Comparison of ENCODE assay signal across 8 mouse cellular contexts in genomic region chr7:25753076-25753475, GRCm38 (mm10). TPM values are rescaled to one million over a fixed set of nuclear protein-coding genes. Genes with fewer than 3 reads are reported as not detected.
A peak's percentile ranks its signal among the peaks of the same experiment; 100 is the strongest.
DNase-seq lines count a peak whose midpoint lies in the region; ATAC-seq and TF ChIP-seq lines count a peak whose summit lies in the region.

No protein-coding gene starts in this region.

- H3K79me2 ChIP-seq in heart, adult 2 months (replicated peaks; ENCODE audit: control insufficient read depth, insufficient read depth, low read length): peaks cover 5% of the 10 kb centered on the region

- no peak for TF ChIP-seq EP300 in heart, adult 2 months (IDR thresholded peaks at IDR 0.05; ENCODE audit: insufficient read depth, low read depth, low read length)
- no peak for TF ChIP-seq EP300 in liver, embryonic 14.5 days (IDR thresholded peaks at IDR 0.05; ENCODE audit: low read depth)

- intact Hi-C loops in heart, adult 2 months (cut with DNase I): loop anchor here (2.0 kb wide), 1 partner anchor 32 kb away; no protein-coding TSS in a partner anchor

- no peak for TF ChIP-seq CTCF in heart, adult 2 months (IDR thresholded peaks at IDR 0.05)
- no peak for TF ChIP-seq CTCF in liver, embryonic 14.5 days (IDR thresholded peaks at IDR 0.05; ENCODE audit: low read depth)

- H3K4me2 ChIP-seq in forebrain, embryonic 11.5 days (ENCODE audit: low read depth, low read length, severe bottlenecking): peak overlapping the region; percentile 63
- peak overlapping the region; percentile 100 for H3K4me2 ChIP-seq in liver, embryonic 14.5 days (ENCODE audit: low read depth)

- peaks cover 23% of the 10 kb centered on the region for H3K36me3 ChIP-seq in heart, adult 2 months (ENCODE audit: control insufficient read depth, insufficient read depth, low read length)
- peaks cover 17% of the 10 kb centered on the region for H3K36me3 ChIP-seq in forebrain, embryonic 11.5 days (ENCODE audit: control insufficient read depth, insufficient read depth, low read length)
- H3K36me3 ChIP-seq in liver, embryonic 14.5 days (replicated peaks; ENCODE audit: control insufficient read depth, insufficient read depth, low read depth): peaks cover 42% of the 10 kb centered on the region

- H3K9me3 ChIP-seq in forebrain, embryonic 11.5 days (ENCODE audit: control insufficient read depth, low read length): no peaks in the 10 kb centered on the region
- H3K9me3 ChIP-seq in liver, embryonic 14.5 days (ENCODE audit: control insufficient read depth, low read length): no peaks in the 10 kb centered on the region

- H3K27me3 ChIP-seq in heart, adult 2 months (ENCODE audit: control insufficient read depth, insufficient read depth, low read length): no peaks in the 10 kb centered on the region
- no peaks in the 10 kb centered on the region for H3K27me3 ChIP-seq in forebrain, embryonic 11.5 days (ENCODE audit: control insufficient read depth, insufficient read depth, low read length)
- no peaks in the 10 kb centered on the region for H3K27me3 ChIP-seq in liver, embryonic 14.5 days (ENCODE audit: control insufficient read depth, insufficient read depth, low read length)

- H3K9ac ChIP-seq in heart, adult 2 months (ENCODE audit: low read depth, low read length): no peak overlapping the region; the same call in 1 of the 2 replicates
- H3K9ac ChIP-seq in forebrain, embryonic 11.5 days (ENCODE audit: low read length): peak overlapping the region; percentile 99
- peak overlapping the region; percentile 100 for H3K9ac ChIP-seq in liver, embryonic 14.5 days (replicated peaks)

- H3K27ac ChIP-seq in heart, adult 2 months: peak overlapping the region; percentile 96; the same call in 1 of the 2 replicates
- H3K27ac ChIP-seq in forebrain, embryonic 11.5 days (ENCODE audit: low read depth, low read length): no peak overlapping the region
- no peak overlapping the region for H3K27ac ChIP-seq in liver, embryonic 14.5 days

- ATAC-seq in forebrain, embryonic 11.5 days (replicated peaks; ENCODE audit: low FRiP score): no peak
- no peak for ATAC-seq in liver, embryonic 14.5 days (ENCODE audit: insufficient read depth)
- no peak for ATAC-seq in CD4-positive, CD25-positive, alpha-beta regulatory T cell, adult 4 months

- peaks cover 7% of the 10 kb centered on the region for H3K4me1 ChIP-seq in heart, adult 2 months (ENCODE audit: control insufficient read depth, insufficient read depth, low read length)
- H3K4me1 ChIP-seq in forebrain, embryonic 11.5 days (replicated peaks; ENCODE audit: control insufficient read depth, insufficient read depth, low read length): peaks cover 7% of the 10 kb centered on the region
- H3K4me1 ChIP-seq in liver, embryonic 14.5 days (replicated peaks; ENCODE audit: control insufficient read depth in 2 of 2, insufficient read depth in 2 of 2, low read length in 1 of 2): peaks cover 17 to 18% of the 10 kb centered on the region in 2 experiments

- no peak for DNase-seq in heart, adult 2 months
- DNase-seq in heart, adult 9 months (ENCODE audit: low spot score in 2 of 2): no peak
- peak; percentile 22 for DNase-seq in A20 (ENCODE audit: low read depth, low spot score)
- no peak for DNase-seq in forebrain, embryonic 11.5 days (ENCODE audit: low spot score)
- DNase-seq in liver, embryonic 14.5 days (ENCODE audit: low read depth in 3 of 3, low spot score in 3 of 3): no peak
- DNase-seq in retina, postnatal 1 day: no peak
- DNase-seq in gastrocnemius, postnatal 4 days (ENCODE audit: low spot score in 2 of 2): no peak

- TF ChIP-seq POLR2A in heart, adult 2 months (IDR thresholded peaks at IDR 0.05; ENCODE audit: insufficient read depth, low read depth, low read length): no peak

- H3K4me3 ChIP-seq in heart, adult 2 months: peak overlapping the region; percentile 71
- peak overlapping the region; percentile 98 for H3K4me3 ChIP-seq in forebrain, embryonic 11.5 days (ENCODE audit: low read depth, low read length)
- H3K4me3 ChIP-seq in liver, embryonic 14.5 days (ENCODE audit: insufficient read depth in 1 of 2, low read depth in 2 of 2, low read length in 2 of 2): peak overlapping the region; percentile 90 to 100

RNA-seq across cellular contexts. Expression of gene Hnrnpul1, which starts 1.5 kb away (rescaled TPM):
- 10 to 100 TPM; 71.0 to 76.2 TPM for total RNA-seq in heart, adult 2 months (2021)
- polyA plus RNA-seq in heart, adult 2 months (2012; rRNA removed): 24.5 and 29.4 TPM in 2 replicates
- polyA plus RNA-seq in forebrain, embryonic 11.5 days (2014; fragmentation: Nextera tagmentation; extraction: Ambion mirVana): 83.8 and 87.5 TPM in 2 replicates
- 22.8 and 26.5 TPM in 2 replicates for polyA plus RNA-seq in liver, embryonic 14.5 days (2012; rRNA removed)
- 36.5 and 39.1 TPM in 2 replicates for polyA plus RNA-seq in liver, embryonic 14.5 days (2014; fragmentation: Nextera tagmentation; extraction: Ambion mirVana)
- polyA plus RNA-seq in CD4-positive, CD25-positive, alpha-beta regulatory T cell, adult 4 months (2017; shearing (Covaris generic)): 10 to 100 TPM; 40.5 to 57.0 TPM
- total RNA-seq in gastrocnemius, postnatal 4 days (2021): 100 to 1,000 TPM; 131 to 132 TPM

RNA-seq across cellular contexts. Expression of gene Ccdc97, which starts 34.2 kb away (rescaled TPM):
- 10 to 100 TPM; 51.8 to 59.3 TPM for total RNA-seq in heart, adult 2 months (2021)
- 62.9 and 72.6 TPM in 2 replicates for polyA plus RNA-seq in heart, adult 2 months (2012; rRNA removed)
- polyA plus RNA-seq in forebrain, embryonic 11.5 days (2014; fragmentation: Nextera tagmentation; extraction: Ambion mirVana): 37.8 and 41.2 TPM in 2 replicates
- 17.1 and 19.5 TPM in 2 replicates for polyA plus RNA-seq in liver, embryonic 14.5 days (2012; rRNA removed)
- 11.3 and 13.2 TPM in 2 replicates for polyA plus RNA-seq in liver, embryonic 14.5 days (2014; fragmentation: Nextera tagmentation; extraction: Ambion mirVana)
- polyA plus RNA-seq in CD4-positive, CD25-positive, alpha-beta regulatory T cell, adult 4 months (2017; shearing (Covaris generic)): 10 to 100 TPM; 36.5 to 68.4 TPM
- 10 to 100 TPM; 34.5 to 39.4 TPM for total RNA-seq in gastrocnemius, postnatal 4 days (2021)

RNA-seq across cellular contexts. Expression of gene Axl, which starts 35.4 kb away (rescaled TPM):
- total RNA-seq in heart, adult 2 months (2021): 10 to 100 TPM; 75.0 to 82.4 TPM
- polyA plus RNA-seq in heart, adult 2 months (2012; rRNA removed): 51.8 and 73.7 TPM in 2 replicates
- 36.2 and 37.2 TPM in 2 replicates for polyA plus RNA-seq in forebrain, embryonic 11.5 days (2014; fragmentation: Nextera tagmentation; extraction: Ambion mirVana)
- 5.3 and 5.8 TPM in 2 replicates for polyA plus RNA-seq in liver, embryonic 14.5 days (2012; rRNA removed)
- 11.8 and 12.7 TPM in 2 replicates for polyA plus RNA-seq in liver, embryonic 14.5 days (2014; fragmentation: Nextera tagmentation; extraction: Ambion mirVana)
- 10 to 100 TPM; 17.8 to 34.4 TPM for polyA plus RNA-seq in CD4-positive, CD25-positive, alpha-beta regulatory T cell, adult 4 months (2017; shearing (Covaris generic))
- total RNA-seq in gastrocnemius, postnatal 4 days (2021): 100 to 1,000 TPM; 172 to 194 TPM
